Mouse (Mus musculus) lung, postnatal 25 days (tissue): ENCODE data around the gene Kat6b.
"Not testable (repeated sequence)": the region's sequence is repeated elsewhere in the genome, so short reads cannot be mapped to it uniquely, and the experiment has no call there.

ENCODE experiments used
- DNase-seq: peaks from one replicate; pipeline ENCODE4 v3.0.0; 2022; ENCODE audit warnings: low spot score

The Kat6b gene

GRCm38 (mm10) chr14:21484693-21485092, 3.5 kb downstream of the Kat6b start:
- DNase-seq: no peak

DNA sequence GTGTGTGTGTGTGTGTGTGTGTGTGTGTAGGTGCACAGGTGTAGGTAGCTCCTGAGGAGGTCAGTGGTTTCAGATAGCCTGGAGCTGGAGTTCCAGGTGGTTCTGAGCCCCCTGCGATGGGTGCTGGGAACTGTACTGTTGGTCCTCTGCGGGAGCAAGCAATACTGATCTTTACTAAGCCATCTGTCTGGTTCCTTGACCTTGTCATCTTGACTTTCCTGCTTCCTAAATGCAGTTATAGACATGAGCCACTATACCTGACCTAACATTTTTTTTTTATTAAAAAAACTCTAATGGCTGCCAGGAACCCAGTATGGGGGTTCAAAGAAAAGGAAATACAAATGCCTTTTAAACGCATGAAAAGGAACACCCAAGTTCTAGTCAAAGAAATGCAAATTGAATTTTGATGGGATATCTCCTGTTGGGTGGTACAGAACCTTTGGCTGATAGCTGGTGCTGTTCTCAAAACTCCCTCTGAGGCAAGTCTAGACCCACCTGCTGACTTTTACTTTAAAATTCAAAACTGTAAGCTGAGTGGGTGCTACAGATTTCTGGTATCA, 4.8 kb downstream of the Kat6b start:
- no peak for DNase-seq

- not testable (repeated sequence) for DNase-seq
Measured at GRCm38 (mm10) chr14:21487135-21487534, 5.9 kb downstream of the Kat6b start.

DNA sequence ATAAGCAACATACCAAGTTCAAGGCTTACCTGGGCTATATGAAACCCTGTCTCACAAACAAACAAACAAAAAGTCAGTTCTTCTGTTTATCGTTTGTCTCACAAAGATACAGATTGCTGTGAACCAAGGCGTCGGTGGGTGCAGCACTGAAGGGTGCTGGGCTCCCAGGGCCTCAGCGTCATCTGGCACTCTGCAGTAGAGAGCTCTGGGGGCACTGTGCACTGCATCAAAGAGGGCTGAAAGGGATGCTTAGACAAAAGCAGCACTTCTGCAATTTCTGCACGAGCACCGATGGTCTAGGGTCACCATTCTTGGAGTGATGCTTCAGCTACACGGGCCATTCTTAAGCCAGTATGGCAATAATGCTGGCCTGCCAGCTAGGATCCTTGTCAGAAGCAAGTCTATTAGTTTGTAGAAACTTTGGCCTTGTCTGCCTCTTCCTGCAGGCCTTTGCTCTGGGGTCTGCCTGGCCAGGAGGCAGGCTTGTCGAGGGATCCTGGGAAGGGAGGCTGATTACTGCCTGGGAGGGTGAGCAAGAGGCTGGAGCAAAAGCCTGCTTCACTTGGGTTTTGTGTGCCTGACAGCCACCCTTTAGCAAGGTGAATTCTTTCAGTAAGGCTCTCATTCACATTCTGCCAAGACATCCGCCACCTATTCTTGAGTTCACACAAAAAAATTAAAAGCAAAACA, 7.3 kb downstream of the Kat6b start:
- DNase-seq: not testable (repeated sequence)

- no peak for DNase-seq
Measured at GRCm38 (mm10) chr14:21489116-21489485, 7.9 kb downstream of the Kat6b start.

DNA sequence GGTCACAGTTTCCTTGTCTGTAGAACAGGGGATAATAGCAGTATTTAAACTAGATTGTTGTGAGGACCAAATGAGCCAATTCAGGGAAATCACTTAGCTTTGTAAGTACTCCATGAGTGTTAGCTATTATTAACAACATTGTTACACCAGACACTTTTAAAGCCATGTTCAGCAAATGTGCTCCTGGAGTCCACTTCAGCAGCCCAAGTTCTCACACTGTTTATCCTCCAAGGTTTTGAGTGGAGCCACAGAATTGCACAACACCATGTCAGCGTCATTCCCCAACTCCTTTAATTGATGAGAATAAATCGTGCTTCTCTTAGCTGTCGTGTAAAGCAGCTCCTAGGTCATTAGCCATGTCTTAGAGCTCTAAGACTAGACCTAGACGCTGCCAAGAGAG, 8.9 kb downstream of the Kat6b start:
- DNase-seq: peak; percentile 83

DNA sequence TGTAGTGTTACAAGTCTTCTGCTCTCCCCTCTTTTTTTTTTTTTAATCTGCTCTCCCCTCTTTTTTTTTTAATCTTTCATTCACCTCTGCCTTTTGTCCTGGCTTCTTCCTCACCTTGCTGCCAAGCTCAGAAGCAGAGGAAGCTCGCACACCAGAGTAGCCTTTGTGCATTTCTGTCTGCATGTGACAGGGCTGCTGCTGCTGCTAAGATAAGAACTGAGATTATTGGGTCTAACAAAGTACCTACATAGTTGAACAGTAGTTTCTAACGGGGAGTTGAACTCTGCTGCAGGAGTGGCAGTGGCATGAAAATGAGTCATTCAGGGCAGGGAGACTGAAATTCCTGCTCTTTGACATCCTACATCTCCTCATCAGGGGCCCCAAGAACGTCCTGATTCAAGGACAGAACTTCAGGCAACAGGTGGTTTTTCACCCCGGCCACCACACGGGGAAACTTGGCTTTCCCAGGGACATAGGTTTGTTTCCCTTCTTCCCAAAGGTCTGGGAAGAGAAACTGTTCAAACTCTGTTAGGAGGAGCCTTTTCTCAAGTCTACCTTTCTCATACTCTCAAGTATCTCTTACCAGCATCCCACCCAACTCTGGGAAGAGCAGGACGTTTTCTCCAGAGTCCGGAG, 17.2 kb downstream of the Kat6b start:
- no peak for DNase-seq

DNA sequence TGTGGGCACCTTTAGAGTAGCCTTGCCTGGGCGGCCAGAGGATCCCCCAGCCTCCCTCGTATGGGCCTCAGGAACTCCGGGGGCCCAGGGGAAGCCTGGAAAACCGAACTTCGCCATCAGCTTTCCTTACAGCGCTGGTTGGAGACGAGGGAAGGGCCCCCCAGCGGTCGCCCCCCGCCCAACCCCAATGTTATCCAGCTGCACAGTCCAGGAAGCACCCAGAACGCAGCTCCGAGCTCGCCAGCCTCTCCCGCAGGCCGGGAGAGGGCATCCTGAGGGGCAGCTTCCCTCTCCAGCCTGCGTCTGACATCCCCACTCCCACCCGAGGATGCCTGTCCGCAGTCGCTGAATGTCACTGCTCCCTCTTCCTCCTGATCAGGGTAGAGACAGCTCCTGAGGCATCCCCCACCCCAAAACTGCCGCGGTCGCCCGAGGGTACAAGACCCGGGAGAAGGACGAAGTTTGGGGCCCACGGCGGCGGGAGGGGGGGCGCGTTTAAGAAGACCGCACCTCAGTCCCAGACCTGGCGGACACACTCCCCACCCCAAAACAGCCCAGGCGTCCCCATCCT, 17.9 kb downstream of the Kat6b start:
- DNase-seq: peak; percentile 14

GRCm38 (mm10) chr14:21499631-21500153, 18.5 kb downstream of the Kat6b start:
- peak; percentile 51 for DNase-seq

DNA sequence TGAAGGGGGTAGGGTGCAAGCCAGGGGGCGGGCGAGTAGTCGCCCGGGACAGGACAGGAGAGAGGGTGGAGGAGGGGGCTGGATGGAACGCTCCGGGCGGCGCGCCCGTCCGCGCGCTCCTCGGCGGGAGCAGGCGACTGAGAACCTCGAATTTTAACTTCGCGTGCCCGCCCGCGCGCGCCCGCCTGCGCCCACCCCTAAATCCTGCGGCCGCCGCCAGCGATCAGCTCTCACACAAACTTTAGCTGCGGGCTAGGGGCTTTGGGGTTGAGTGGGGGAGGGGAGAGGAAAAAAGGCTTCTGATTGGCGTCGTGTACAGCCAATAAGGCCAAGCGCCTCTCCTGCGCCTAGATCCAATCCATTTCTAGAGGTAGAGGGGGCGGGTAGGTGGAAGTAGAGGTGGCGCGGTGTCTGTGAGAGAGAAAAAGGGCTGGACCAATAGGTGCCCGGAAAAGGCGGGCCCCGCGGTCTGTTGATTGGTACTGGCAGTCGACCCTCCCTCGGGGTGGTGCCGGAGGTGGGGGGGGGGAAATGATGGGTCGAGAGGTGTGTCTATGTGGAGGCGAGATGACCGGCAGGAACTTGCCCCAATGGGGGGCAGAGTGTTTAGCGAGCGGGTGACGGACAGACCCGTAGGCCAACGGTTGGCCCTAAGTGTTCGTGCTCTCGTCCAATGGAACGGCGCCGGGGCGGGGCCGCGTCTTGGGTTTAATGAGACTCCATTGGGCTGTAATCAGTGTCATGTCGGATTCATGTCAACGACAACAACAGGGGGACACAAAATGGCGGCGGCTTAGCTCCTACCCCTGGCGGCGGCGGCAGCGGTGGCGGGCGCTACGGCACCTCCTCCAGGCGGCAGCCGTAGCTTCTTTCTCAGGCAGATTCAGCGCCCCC, 19.2 kb downstream of the Kat6b start:
- peak; percentile 100 for DNase-seq

DNA sequence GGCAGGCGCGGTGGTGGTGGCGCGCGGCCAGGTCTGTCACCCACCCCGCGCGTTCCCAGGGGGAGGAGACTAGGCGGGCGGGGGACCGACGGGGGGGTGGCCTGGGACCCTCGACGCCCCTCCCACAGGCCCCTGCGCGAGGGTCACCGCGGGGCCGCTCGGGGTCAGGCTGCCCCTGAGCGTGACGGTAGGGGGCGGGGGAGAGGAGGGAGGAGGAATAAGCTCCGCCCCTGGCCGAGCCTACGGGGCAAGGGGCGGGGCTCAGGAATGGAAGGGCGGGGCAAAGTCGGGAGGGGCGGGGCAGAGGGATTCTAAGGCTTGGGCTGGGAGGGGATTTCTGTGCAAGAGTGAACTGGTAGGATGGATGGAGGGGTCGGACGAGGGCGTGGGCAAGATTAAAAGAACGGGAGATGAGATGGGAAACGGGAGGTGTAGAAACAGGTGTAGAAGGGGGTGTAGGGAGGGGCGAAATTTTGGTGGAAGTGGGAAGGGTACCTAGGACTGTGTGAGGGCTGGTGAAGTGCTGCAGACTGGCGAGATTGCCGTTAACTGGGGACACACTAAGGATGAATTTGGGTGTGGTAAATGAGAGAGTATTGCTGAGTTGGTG, 19.9 kb downstream of the Kat6b start:
- DNase-seq: peak; percentile 86

DNA sequence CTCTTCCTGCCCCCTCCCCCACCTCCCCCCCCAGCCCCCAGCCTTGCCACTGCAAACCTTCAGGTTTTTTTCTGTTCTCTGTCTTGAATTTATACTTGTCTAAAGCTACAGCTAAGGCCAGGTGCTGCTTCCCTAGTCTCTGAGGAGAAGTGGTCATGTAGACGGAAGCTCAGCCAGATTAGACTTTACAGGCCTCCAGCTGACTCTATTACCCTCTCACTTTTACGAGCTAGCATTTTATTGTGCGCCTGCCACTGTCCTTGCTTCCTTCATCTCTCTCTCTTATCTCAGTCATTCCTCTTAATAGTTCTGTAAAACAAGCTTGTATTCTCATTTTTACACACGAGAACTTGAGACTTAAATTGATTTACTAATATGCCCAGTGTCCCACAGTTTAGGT, 23.8 kb downstream of the Kat6b start:
- DNase-seq: no peak

- DNase-seq: no peak
Measured at GRCm38 (mm10) chr14:21507046-21507445, 25.8 kb downstream of the Kat6b start.

GRCm38 (mm10) chr14:21509111-21509905, 28.1 kb downstream of the Kat6b start:
- no peak for DNase-seq

DNA sequence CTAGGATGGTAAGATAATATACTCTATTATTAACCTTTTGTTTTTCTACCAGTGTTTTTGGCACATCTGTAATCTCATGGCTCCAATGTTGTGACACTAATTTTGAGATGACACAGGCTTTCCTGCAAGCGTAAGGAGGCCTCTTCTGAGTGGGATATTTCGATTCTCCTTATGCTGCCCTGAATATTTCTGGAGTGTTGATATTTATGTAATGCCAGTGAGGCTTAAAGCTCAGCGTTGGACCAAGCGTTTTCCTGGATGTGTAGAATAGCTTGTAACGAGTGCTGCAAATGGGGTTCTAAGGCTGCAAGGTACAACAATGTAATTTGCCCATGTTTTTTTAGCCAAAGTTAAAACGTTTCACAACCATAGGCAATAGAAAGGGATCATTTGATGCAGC, 30.2 kb downstream of the Kat6b start:
- DNase-seq: no peak

DNA sequence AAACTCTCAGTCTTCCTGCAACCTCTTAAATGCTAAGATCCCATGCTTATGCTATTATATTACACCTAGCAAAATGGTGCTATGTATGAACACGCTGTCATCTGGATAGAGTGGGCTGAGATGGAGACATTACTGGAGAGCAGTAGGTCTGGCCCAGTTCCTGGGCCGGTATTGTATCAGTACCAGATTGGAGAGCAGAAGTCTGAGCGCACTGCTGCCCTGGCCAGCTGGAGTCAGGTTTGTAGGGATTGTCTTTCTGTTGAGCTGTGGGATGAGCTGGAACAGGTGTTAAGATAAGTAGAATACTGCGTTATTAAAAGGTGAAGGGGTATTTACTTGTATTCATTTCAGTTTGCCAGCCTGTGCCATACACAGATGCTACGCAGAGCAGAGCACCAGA, 34.3 kb downstream of the Kat6b start:
- no peak for DNase-seq

DNA sequence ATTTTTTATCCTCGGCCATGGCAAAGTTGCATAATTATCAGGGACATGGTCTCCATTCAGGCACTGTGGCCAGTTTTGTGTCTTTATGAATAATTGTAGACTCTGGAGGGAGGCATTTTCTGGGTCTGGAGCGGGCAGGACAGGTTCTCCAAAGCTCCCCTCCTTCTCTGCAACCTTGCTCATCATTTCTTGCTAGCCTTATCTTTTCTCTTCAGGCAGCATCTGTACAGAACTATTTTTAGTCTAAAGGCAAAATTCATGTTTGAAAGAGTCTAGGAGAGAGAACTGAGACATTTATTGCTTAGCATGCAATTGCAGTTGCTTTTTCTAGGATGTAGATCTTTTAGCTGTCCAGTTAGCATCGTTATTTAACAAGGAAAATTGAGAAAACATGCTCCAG, 38.1 kb downstream of the Kat6b start:
- no peak for DNase-seq

GRCm38 (mm10) chr14:21520496-21520895, 39.3 kb downstream of the Kat6b start:
- no peak for DNase-seq

DNA sequence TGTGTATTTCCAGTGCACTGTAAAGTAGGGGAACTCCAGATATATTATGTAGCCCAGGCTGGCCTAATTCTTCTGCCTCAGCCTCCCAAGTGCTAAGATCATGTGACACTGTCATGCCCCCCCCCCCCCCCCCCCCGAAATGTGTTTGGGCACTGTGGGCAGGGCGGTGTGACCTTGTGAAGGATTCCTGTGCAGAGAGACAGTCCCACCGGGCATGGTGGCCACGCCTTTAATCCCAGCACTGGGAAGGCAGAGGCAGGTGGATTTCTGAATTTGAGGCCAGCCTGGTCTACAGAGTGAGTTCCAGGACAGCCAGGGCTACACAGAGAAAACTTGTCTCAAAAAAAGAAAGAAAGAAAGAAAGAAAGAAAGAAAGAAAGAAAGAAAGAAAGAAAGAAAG, 40.3 kb downstream of the Kat6b start:
- DNase-seq: not testable (repeated sequence)

GRCm38 (mm10) chr14:21522312-21522978, 41.2 kb downstream of the Kat6b start:
- DNase-seq: peak; percentile 59
